Mouse (Mus musculus) forebrain, embryonic 12.5 days (tissue): ENCODE data around the gene Kcnk4. TPM values are rescaled to one million over a fixed set of nuclear protein-coding genes. Genes with fewer than 3 reads are reported as not detected.
A peak's percentile ranks its signal among the peaks of the same experiment; 100 is the strongest.

Source experiments
- ATAC-seq: fragments of 200-750 bp; cut with Nextera tagmentation; 2 replicates; pipeline ENCODE4 v1.8.0; 2017; ENCODE audit warnings: moderate TSS enrichment; ENCODE audit not compliant: low FRiP score
- H3K27ac ChIP-seq: fragments of 300-500 bp; sonication (generic); 2 replicates; pipeline ENCODE4 v1.5.1; 2016; ENCODE audit warnings: mild to moderate bottlenecking
- H3K27me3 ChIP-seq: fragments of 300-500 bp; sonication (generic); 2 replicates; pipeline ENCODE4 v1.6.1; 2016; ENCODE audit warnings: mild to moderate bottlenecking
- H3K36me3 ChIP-seq: fragments of 300-500 bp; sonication (generic); replicated peaks from 2 replicates; pipeline ENCODE4 v1.6.1; 2016; ENCODE audit warnings: mild to moderate bottlenecking
- H3K4me1 ChIP-seq: fragments of 300-500 bp; sonication (generic); 2 replicates; pipeline ENCODE4 v1.6.1; 2016
- H3K4me2 ChIP-seq: fragments of 300-500 bp; sonication (generic); 2 replicates; pipeline ENCODE4 v1.6.1; 2016; ENCODE audit warnings: mild to moderate bottlenecking, moderate library complexity
- H3K4me3 ChIP-seq: fragments of 300-500 bp; sonication (generic); replicated peaks from 2 replicates; pipeline ENCODE4 v1.5.1; 2016; ENCODE audit warnings: mild to moderate bottlenecking
- H3K9ac ChIP-seq: fragments of 300-500 bp; sonication (generic); 2 replicates; pipeline ENCODE4 v1.6.1; 2016; ENCODE audit warnings: mild to moderate bottlenecking
- H3K9me3 ChIP-seq: fragments of 300-500 bp; sonication (generic); 2 replicates; pipeline ENCODE4 v1.6.1; 2016
- WGBS: fragments of 180-500 bp; shearing (Covaris S2); methylation state at CpG from one replicate; pipeline ENCODE4 v1.1.7; 2016; 5-methylcytosine and 5-hydroxymethylcytosine counted together
- polyA plus RNA-seq: library from polyadenylated mRNA; unstranded; fragments of >200 nt; fragmentation: Nextera tagmentation; extraction: Ambion mirVana; gene quantifications from 2 replicates; pipeline ENCODE4 v1.2.1, GENCODE M21; 2016

Kcnk4 gene
- polyA plus RNA-seq, 1 experiment from 2014 or later = not detected

- H3K27ac ChIP-seq = peak within 1 kb of the TSS; percentile 95
- peak; percentile 87 for ATAC-seq
- H3K27me3 ChIP-seq = no peaks in the 10 kb centered on the region
- H3K9ac ChIP-seq = peak within 1 kb of the TSS; percentile 91
- H3K4me3 ChIP-seq = peak within 1 kb of the TSS; percentile 83
- H3K36me3 ChIP-seq = 0 out of 2 replicates have a peak, but pooled peaks cover 6% of the 10 kb centered on the region
- H3K9me3 ChIP-seq = no peaks in the 10 kb centered on the region
- H3K4me2 ChIP-seq = peak within 1 kb of the TSS; percentile 99
- H3K4me1 ChIP-seq = peaks cover 32% of the 10 kb centered on the region
- WGBS = under 1% methylated on average over 83 of the region's 83 CpGs
Measured at GRCm38 (mm10) chr19:6941372-6942248, 7.3 kb upstream of the Kcnk4 start, which contains the start of gene Bad. Gene Bad (plus strand): TSS chr19:6941861.

GRCm38 (mm10) chr19:6940396-6941351, 6.4 kb upstream of the Kcnk4 start:
- Histone ChIP-seq H3K4me2 (peak overlapping the region; percentile 99), H3K9ac (peak overlapping the region; percentile 91), H3K9me3 (no peaks in the 10 kb centered on the region), H3K27me3 (peaks cover 8% of the 10 kb centered on the region), H3K4me1 (peaks cover 32% of the 10 kb centered on the region), H3K27ac (peak overlapping the region; percentile 95; the same call in 1 of the 2 replicates), H3K4me3 (peak overlapping the region; percentile 83), H3K36me3 (0 out of 2 replicates have a peak, but pooled peaks cover 6% of the 10 kb centered on the region)
- WGBS = 20% methylated on average over 29 of the region's 29 CpGs
- ATAC-seq = peak; percentile 4

- H3K9ac ChIP-seq = no peak overlapping the region
- H3K36me3 ChIP-seq = no peaks in the 10 kb centered on the region
- H3K4me3 ChIP-seq = no peak overlapping the region
- peaks cover 21% of the 10 kb centered on the region for H3K27me3 ChIP-seq
- H3K4me1 ChIP-seq = peaks cover 32% of the 10 kb centered on the region
- 89% methylated on average over 20 of the region's 20 CpGs for WGBS
- no peak overlapping the region for H3K27ac ChIP-seq
- H3K4me2 ChIP-seq = peak overlapping the region; percentile 99
- ATAC-seq = no peak
- no peaks in the 10 kb centered on the region for H3K9me3 ChIP-seq
Measured at GRCm38 (mm10) chr19:6939106-6940002, 5.0 kb upstream of the Kcnk4 start.

- 83% methylated on average over 16 of the region's 16 CpGs for WGBS
- Histone ChIP-seq H3K4me1 (peaks cover 40% of the 10 kb centered on the region), H3K4me2 (no peak overlapping the region), H3K4me3 (no peak overlapping the region), H3K27ac (no peak overlapping the region), H3K9me3 (no peaks in the 10 kb centered on the region), H3K36me3 (no peaks in the 10 kb centered on the region), H3K9ac (no peak overlapping the region), H3K27me3 (peaks cover 36% of the 10 kb centered on the region)
- no peak for ATAC-seq
Measured at GRCm38 (mm10) chr19:6937541-6938465, 3.5 kb upstream of the Kcnk4 start.

GRCm38 (mm10) chr19:6936299-6936698, 2.0 kb upstream of the Kcnk4 start:
- H3K4me1 ChIP-seq = peaks cover 35% of the 10 kb centered on the region
- no peaks in the 10 kb centered on the region for H3K9me3 ChIP-seq
- WGBS = 24% methylated on average over 3 of the region's 3 CpGs
- no peak overlapping the region for H3K4me3 ChIP-seq
- no peaks in the 10 kb centered on the region for H3K36me3 ChIP-seq
- no peak for ATAC-seq
- peaks cover 51% of the 10 kb centered on the region for H3K27me3 ChIP-seq
- H3K4me2 ChIP-seq = no peak overlapping the region
- no peak overlapping the region for H3K27ac ChIP-seq
- H3K9ac ChIP-seq = no peak overlapping the region

GRCm38 (mm10) chr19:6933436-6934194, 700 bp downstream of the Kcnk4 start:
- peak overlapping the region; percentile 38 for H3K9ac ChIP-seq
- H3K4me2 ChIP-seq = peak overlapping the region; percentile 55
- ATAC-seq = peak; percentile 28; the same call in 1 of the 2 replicates
- peak overlapping the region; percentile 38 for H3K4me3 ChIP-seq
- no peak overlapping the region for H3K27ac ChIP-seq
- peaks cover 11% of the 10 kb centered on the region for H3K4me1 ChIP-seq
- H3K9me3 ChIP-seq = no peaks in the 10 kb centered on the region
- WGBS = 4% methylated on average over 58 of the region's 58 CpGs
- H3K27me3 ChIP-seq = peaks cover 76% of the 10 kb centered on the region
- no peaks in the 10 kb centered on the region for H3K36me3 ChIP-seq

- Histone ChIP-seq H3K4me1 (peaks cover 11% of the 10 kb centered on the region), H3K4me3 (no peak overlapping the region), H3K4me2 (peak overlapping the region; percentile 55; the same call in 1 of the 2 replicates), H3K27ac (no peak overlapping the region), H3K27me3 (peaks cover 81% of the 10 kb centered on the region), H3K9ac (no peak overlapping the region), H3K9me3 (no peaks in the 10 kb centered on the region), H3K36me3 (no peaks in the 10 kb centered on the region)
- 15% methylated on average over 4 of the region's 4 CpGs for WGBS
- no peak for ATAC-seq
Measured at GRCm38 (mm10) chr19:6933102-6933435, 1.2 kb downstream of the Kcnk4 start.

- no peak overlapping the region for H3K4me2 ChIP-seq
- H3K9ac ChIP-seq = no peak overlapping the region
Measured at GRCm38 (mm10) chr19:6932018-6932417, 2.3 kb downstream of the Kcnk4 start.

GRCm38 (mm10) chr19:6931002-6931401, 3.3 kb downstream of the Kcnk4 start:
- Histone ChIP-seq H3K27ac (no peak overlapping the region), H3K4me3 (no peak overlapping the region), H3K9ac (no peak overlapping the region), H3K27me3 (peaks cover 97% of the 10 kb centered on the region), H3K36me3 (no peaks in the 10 kb centered on the region), H3K4me1 (peaks cover 18% of the 10 kb centered on the region), H3K4me2 (no peak overlapping the region), H3K9me3 (0 out of 2 replicates have a peak, but pooled peaks cover 2% of the 10 kb centered on the region)
- no peak for ATAC-seq
- WGBS = 0% methylated on average over 2 of the region's 2 CpGs

More at GRCm38 (mm10) chr19:6932018-6932417, 2.3 kb downstream of the Kcnk4 start:
- WGBS = 28% methylated on average over 1 of the region's 1 CpGs
- peaks cover 91% of the 10 kb centered on the region for H3K27me3 ChIP-seq
- no peak for ATAC-seq
- no peak overlapping the region for H3K27ac ChIP-seq
- H3K4me1 ChIP-seq = peaks cover 13% of the 10 kb centered on the region
- H3K4me3 ChIP-seq = no peak overlapping the region
- H3K9me3 ChIP-seq = no peaks in the 10 kb centered on the region
- H3K36me3 ChIP-seq = no peaks in the 10 kb centered on the region

- H3K27ac ChIP-seq = no peak overlapping the region
- 0 out of 2 replicates have a peak, but pooled peaks cover 3% of the 10 kb centered on the region for H3K9me3 ChIP-seq
- H3K4me2 ChIP-seq = no peak overlapping the region
- no peak overlapping the region for H3K4me3 ChIP-seq
- no peaks in the 10 kb centered on the region for H3K36me3 ChIP-seq
- H3K4me1 ChIP-seq = peaks cover 16% of the 10 kb centered on the region
- H3K9ac ChIP-seq = no peak overlapping the region
- WGBS = 11% methylated on average over 9 of the region's 9 CpGs
- peaks cover 96% of the 10 kb centered on the region for H3K27me3 ChIP-seq
- no peak for ATAC-seq
Measured at GRCm38 (mm10) chr19:6928080-6928479, 6.2 kb downstream of the Kcnk4 start.
